Mouse (Mus musculus) testis, adult 2 months (tissue): ENCODE results near the gene 1700001K19Rik.

Source experiments
- CTCF ChIP-seq: fragments of 200-500 bp; IDR thresholded peaks from 2 replicates; pipeline ENCODE4 v1.5.1; 2012; ENCODE audit warnings: low read depth, mild to moderate bottlenecking, inconsistent platforms, low read length, moderate library complexity; ENCODE audit not compliant: control insufficient read depth, insufficient read depth, insufficient replicate concordance
- POLR2A ChIP-seq: fragments of 200-500 bp; IDR thresholded peaks from 2 replicates; pipeline ENCODE4 v1.6.1; 2012; ENCODE audit warnings: low read depth, mild to moderate bottlenecking, inconsistent platforms, low read length, moderate library complexity; ENCODE audit not compliant: control insufficient read depth

- TF ChIP-seq POLR2A (no peak), CTCF (no peak)
Observed at GRCm38 (mm10) chr12:110687894-110688734, 5.7 kb upstream of the 1700001K19Rik start.
